Mouse (Mus musculus) lung, postnatal 36 days (tissue): ENCODE results near the gene Uroc1.
A peak's percentile ranks its signal among the peaks of the same experiment; 100 is the strongest.

ENCODE experiments used
- DNase-seq: peaks from one replicate; pipeline ENCODE4 v3.0.0; 2022; ENCODE audit warnings: mixed read lengths

Gene Uroc1

GRCm38 (mm10) chr6:90359445-90359844, 26.4 kb downstream of the Uroc1 start:
- DNase-seq: no peak

- DNase-seq: peak; percentile 60
Measured at GRCm38 (mm10) chr6:90360024-90360781, 27.1 kb downstream of the Uroc1 start.

GRCm38 (mm10) chr6:90360922-90361614, 28.0 kb downstream of the Uroc1 start:
- DNase-seq: no peak

- DNase-seq: no peak
Measured at GRCm38 (mm10) chr6:90363301-90363700, 30.2 kb downstream of the Uroc1 start.

- peak; percentile 99 for DNase-seq
Measured at GRCm38 (mm10) chr6:90368976-90369724, 36.1 kb downstream of the Uroc1 start, which contains the start of gene Zxdc. TSS of gene Zxdc (plus strand) at chr6:90369492.

- DNase-seq: peak; percentile 25
Measured at GRCm38 (mm10) chr6:90369725-90370553, 36.9 kb downstream of the Uroc1 start.

GRCm38 (mm10) chr6:90374647-90375046, 41.6 kb downstream of the Uroc1 start:
- peak; percentile 76 for DNase-seq

GRCm38 (mm10) chr6:90377708-90378107, 44.6 kb downstream of the Uroc1 start:
- peak; percentile 15 for DNase-seq

- no peak for DNase-seq
Measured at GRCm38 (mm10) chr6:90381465-90381864, 48.4 kb downstream of the Uroc1 start.

GRCm38 (mm10) chr6:90390629-90391028, 57.5 kb downstream of the Uroc1 start:
- no peak for DNase-seq

- no peak for DNase-seq
Measured at GRCm38 (mm10) chr6:90393948-90394347, 60.9 kb downstream of the Uroc1 start.

- no peak for DNase-seq
Measured at GRCm38 (mm10) chr6:90395751-90396150, 62.7 kb downstream of the Uroc1 start.

- DNase-seq: no peak
Measured at GRCm38 (mm10) chr6:90397291-90397690, 64.2 kb downstream of the Uroc1 start.

GRCm38 (mm10) chr6:90408632-90409031, 75.5 kb downstream of the Uroc1 start:
- DNase-seq: no peak

GRCm38 (mm10) chr6:90410972-90411371, 77.9 kb downstream of the Uroc1 start:
- no peak for DNase-seq

GRCm38 (mm10) chr6:90411926-90412325, 78.8 kb downstream of the Uroc1 start:
- DNase-seq: no peak
